Mouse (Mus musculus): ENCODE measurements around the gene Odc1.

Gene Odc1

GRCm38 (mm10) chr12:17548505-17548904, 3.9 kb downstream of the Odc1 start:
- in situ Hi-C loops (cut with MboI, MseI), result loop anchor here (5.0 to 10.0 kb wide), 2 partner anchors 174 to 176 kb away; no protein-coding TSS in a partner anchor

- in situ Hi-C loops (cut with MboI, MseI), result loop anchor here (5.0 to 10.0 kb wide), 2 partner anchors 175 to 177 kb away; no protein-coding TSS in a partner anchor
Measured at GRCm38 (mm10) chr12:17549421-17549820, 4.8 kb downstream of the Odc1 start.

GRCm38 (mm10) chr12:17551208-17551995, 6.8 kb downstream of the Odc1 start:
- in situ Hi-C loops (cut with MboI, MseI), result no loop called here

GRCm38 (mm10) chr12:17552420-17552819, 7.8 kb downstream of the Odc1 start:
- in situ Hi-C loops (cut with MboI, MseI), result no loop called here

- in situ Hi-C loops (cut with MboI, MseI), result no loop called here
Measured at GRCm38 (mm10) chr12:17552949-17553348, 8.4 kb downstream of the Odc1 start.

GRCm38 (mm10) chr12:17553627-17554026, 9.0 kb downstream of the Odc1 start:
- in situ Hi-C loops (cut with MboI, MseI), result no loop called here

DNA sequence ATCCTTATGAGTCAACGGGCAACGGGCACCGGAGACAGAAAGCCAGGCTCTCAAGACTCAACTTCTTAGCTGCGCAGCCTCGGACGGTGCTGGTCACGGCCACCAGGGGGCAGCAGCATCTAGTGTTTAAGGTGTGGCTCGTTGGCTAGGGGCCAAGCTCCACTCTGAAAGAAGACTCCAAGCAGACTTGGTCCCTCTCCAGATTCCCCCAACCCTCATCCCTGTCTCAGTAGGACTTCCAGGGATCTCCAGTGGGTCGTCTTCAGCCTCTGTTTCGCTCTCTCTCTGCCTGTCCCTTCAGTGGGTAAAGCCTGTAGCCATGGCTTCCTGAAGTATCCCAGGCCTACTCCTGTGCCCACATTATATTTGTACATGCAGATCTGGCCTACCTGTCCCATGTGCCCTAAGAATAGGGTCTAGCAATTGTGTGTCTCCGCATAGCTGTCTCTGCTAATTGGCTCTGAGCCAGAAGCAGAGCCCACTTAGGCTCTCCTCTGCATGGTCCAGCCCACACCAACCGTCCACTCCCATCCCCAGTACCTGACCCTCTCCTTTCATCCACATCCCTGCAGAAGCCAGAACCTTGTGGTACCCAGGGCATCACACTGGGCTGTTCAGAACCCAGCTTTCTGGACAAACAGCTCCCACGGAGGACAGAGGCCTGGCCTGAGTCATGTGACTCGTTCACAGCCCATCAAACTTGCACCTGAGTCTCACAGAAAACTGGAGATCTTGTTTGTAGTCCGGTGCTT, 9.8 kb downstream of the Odc1 start:
- in situ Hi-C loops (cut with MboI, MseI), result no loop called here

DNA sequence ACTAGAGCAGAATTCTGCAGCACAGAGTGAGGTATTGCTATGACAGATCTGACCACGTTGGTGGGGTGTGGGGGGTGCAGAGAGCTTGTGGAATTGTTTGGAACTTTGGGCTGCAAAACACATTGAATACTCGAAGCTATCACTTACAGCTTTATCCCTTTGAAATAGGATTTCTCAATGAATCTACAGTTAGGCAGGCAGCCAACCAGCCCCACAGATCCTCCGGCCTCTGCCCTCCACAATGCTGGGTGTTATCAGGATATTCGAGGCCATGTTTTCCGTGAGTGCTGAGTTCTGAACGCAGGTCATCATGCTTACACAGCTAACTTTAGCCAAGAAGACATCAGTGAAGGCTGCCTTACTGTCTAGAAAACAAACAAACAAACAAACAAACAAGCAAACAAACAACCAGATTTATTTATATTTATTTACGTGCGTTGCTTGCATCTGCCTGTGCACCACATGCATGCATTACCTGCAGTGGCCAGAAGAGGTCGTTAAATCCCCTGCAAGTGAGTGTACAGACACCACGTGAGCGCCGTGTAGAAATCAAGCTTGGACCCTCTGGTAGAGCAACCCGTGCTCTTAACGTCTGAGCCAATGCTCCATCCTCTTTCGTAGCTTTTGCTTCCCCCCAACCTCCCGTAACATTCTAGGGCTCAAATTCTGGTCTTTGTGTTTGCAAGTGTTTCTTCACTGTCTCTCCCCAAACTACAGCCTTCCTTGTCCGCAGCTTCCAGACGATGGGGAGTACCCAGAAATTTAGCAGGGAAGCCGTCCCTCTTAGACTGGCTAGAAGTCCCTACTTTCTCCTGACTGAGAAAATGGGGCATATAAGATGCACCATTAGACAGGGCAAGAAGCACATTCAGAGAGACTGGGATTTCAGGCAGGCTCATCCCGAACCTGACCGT, 12.1 kb downstream of the Odc1 start:
- in situ Hi-C loops (cut with MboI, MseI), result no loop called here

GRCm38 (mm10) chr12:17557344-17557966, 12.9 kb downstream of the Odc1 start:
- in situ Hi-C loops (cut with MboI, MseI), result no loop called here

DNA sequence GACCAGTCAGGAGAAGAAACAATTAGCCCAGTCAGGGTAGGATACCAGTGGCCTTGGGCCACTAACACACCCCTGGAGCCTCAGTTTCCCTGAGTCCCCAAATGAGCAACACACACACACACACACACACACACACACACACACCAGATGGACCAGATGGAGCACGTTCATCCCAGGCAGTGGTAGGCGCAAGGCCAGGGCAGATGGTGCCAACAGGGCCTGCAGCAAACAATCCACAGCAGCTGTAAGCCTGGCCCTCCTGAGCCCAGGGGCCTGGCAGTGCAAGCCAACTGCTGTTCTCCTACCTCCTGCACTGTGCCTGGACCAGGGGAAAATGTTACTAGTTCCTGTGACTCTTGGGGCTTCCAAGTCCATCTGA, 13.4 kb downstream of the Odc1 start:
- in situ Hi-C loops (cut with MboI, MseI), result no loop called here

- in situ Hi-C loops (cut with MboI, MseI), result no loop called here
Measured at GRCm38 (mm10) chr12:17562396-17562795, 17.8 kb downstream of the Odc1 start.

- in situ Hi-C loops (cut with MboI, MseI), result loop anchor here in 1 of 2 experiments (5.0 kb wide), 1 partner anchor 232 kb away; no protein-coding TSS in a partner anchor
Measured at GRCm38 (mm10) chr12:17565393-17566045, 20.9 kb downstream of the Odc1 start.

GRCm38 (mm10) chr12:17566046-17566408, 21.4 kb downstream of the Odc1 start:
- in situ Hi-C loops (cut with MboI, MseI), result loop anchor here in 1 of 2 experiments (5.0 kb wide), 1 partner anchor 231 kb away; no protein-coding TSS in a partner anchor

GRCm38 (mm10) chr12:17568564-17568963, 24.0 kb downstream of the Odc1 start:
- in situ Hi-C loops (cut with MboI, MseI), result loop anchor here in 1 of 2 experiments (5.0 kb wide), 1 partner anchor 229 kb away; no protein-coding TSS in a partner anchor

DNA sequence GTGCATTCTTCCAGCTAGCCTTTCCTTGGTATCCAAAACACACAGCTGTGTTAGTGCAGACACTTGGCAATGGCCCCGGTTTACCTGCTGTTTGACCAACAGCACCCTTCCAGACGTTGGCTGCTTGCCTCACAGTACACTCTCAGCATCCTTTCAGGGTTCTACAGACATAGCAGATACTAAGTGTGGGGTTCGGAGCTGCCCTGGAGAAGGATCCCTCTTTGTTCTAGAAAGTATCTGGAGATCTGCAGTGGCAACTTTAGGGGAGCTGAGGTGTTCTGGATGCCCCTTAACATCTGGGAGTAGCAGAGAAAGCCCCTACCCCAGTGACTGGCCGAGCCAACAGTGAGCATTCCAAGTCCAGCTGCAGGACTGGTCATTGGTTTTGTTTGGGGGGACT, 30.0 kb downstream of the Odc1 start:
- in situ Hi-C loops (cut with MboI, MseI), result loop anchor here in 1 of 2 experiments (10.0 kb wide), 1 partner anchor 220 kb away; no protein-coding TSS in a partner anchor

- in situ Hi-C loops (cut with MboI, MseI), result loop anchor here in 1 of 2 experiments (10.0 kb wide), 1 partner anchor 219 kb away; no protein-coding TSS in a partner anchor
Measured at GRCm38 (mm10) chr12:17575156-17575910, 30.7 kb downstream of the Odc1 start.

GRCm38 (mm10) chr12:17576041-17576440, 31.4 kb downstream of the Odc1 start:
- in situ Hi-C loops (cut with MboI, MseI), result loop anchor here in 1 of 2 experiments (10.0 kb wide), 1 partner anchor 219 kb away; no protein-coding TSS in a partner anchor

GRCm38 (mm10) chr12:17578601-17579000, 34.0 kb downstream of the Odc1 start:
- in situ Hi-C loops (cut with MboI, MseI), result loop anchor here in 1 of 2 experiments (10.0 kb wide), 1 partner anchor 216 kb away; no protein-coding TSS in a partner anchor

DNA sequence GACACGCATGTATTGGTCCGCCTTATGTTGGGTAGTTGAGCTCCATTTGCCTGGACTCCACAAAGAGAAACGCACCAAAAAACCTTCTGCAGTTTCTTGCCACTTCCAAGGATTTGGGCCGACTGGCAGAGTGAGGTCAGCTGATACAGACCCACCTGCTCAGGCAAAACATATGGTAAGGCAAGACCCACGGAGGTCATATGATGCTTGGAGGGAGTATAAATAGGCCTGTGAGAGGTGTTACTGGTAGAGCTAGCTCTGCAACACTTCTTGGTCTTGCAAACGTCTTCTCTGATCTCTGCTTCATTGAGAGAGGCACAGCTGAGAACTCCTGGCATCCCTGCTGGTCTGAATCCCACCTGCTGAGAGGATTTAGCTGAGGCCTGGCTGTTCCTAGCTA, 36.4 kb downstream of the Odc1 start:
- in situ Hi-C loops (cut with MboI, MseI), result no loop called here
